Mouse (Mus musculus): ENCODE results near the gene Tex9.

DNA sequence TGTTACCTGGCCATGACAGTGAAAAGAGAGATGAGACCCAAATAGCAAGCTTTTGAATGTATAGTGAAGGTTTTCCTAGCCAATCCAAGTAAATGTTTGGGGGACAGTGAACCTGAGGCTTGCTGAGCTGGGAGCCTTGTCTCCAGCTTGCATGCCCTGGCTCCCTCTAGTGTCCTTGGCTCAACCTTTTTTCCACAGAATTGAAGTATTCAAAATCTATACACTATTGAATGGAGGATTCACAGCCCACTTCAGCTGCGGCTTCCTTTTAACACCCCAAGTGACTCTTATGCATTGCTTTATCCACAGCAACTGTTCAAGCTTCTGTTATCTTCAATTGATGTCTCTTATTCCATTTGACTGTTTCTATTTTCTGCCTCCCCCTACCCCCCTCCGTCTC, 80.3 kb downstream of the Tex9 start:
- TF ChIP-seq CTCF (IDR thresholded peaks at IDR 0.05; ENCODE audit: control insufficient read depth, insufficient read depth, low read length) (0 out of 2 replicates have a peak, but pooled peaks have one; percentile 25), POLR2A (IDR thresholded peaks at IDR 0.05; ENCODE audit: borderline replicate concordance, control insufficient read depth, low read depth, low read length) (no peak)

All from bone marrow, adult 2 months (tissue).